Comparison of ENCODE assay signal across 17 mouse cellular contexts in genomic region chr11:36958102-36958501, GRCm38 (mm10).
"Had no signal": no experiment of that assay in that cellular context is flagged by ENCODE, and none has a peak within 500 bp of the region (broad histone marks: within the 10 kb centered on the region; RNA-seq: fewer than 3 reads in every experiment).

No protein-coding gene starts in this region.

- H3K9ac ChIP-seq: limb, embryonic 12.5 days; limb, embryonic 15.5 days; liver, embryonic 14.5 days; liver, postnatal 0 days; lung, embryonic 14.5 days; midbrain, embryonic 13.5 days had no signal

- H3K4me2 ChIP-seq: limb, embryonic 12.5 days; limb, embryonic 15.5 days; liver, embryonic 11.5 days; lung, embryonic 14.5 days; midbrain, embryonic 13.5 days had no signal

- H3K4me1 ChIP-seq: limb, embryonic 12.5 days; limb, embryonic 15.5 days; midbrain, embryonic 13.5 days had no signal

- H3K27me3 ChIP-seq: limb, embryonic 12.5 days; limb, embryonic 15.5 days; midbrain, embryonic 13.5 days had no signal

- H3K4me3 ChIP-seq: limb, embryonic 12.5 days; limb, embryonic 15.5 days; midbrain, embryonic 13.5 days; myocyte had no signal

- H3K36me3 ChIP-seq: limb, embryonic 12.5 days; limb, embryonic 15.5 days; midbrain, embryonic 13.5 days had no signal

- DNase-seq: kidney, adult 2 months; left cerebral cortex, postnatal 4 days; liver, postnatal 0 days; lung, embryonic 14.5 days; thymus, adult 18-20 months; thymus, postnatal 36 days had no signal

- H3K9me3 ChIP-seq: limb, embryonic 12.5 days; limb, embryonic 15.5 days; midbrain, embryonic 13.5 days had no signal

- ATAC-seq: inflammation-experienced regulatory T-cells, adult 6 months; intestine, embryonic 16.5 days; liver, postnatal 0 days; lung, postnatal 0 days; midbrain, embryonic 13.5 days had no signal

- H3K27ac ChIP-seq: kidney, postnatal 0 days; limb, embryonic 12.5 days; limb, embryonic 15.5 days; liver, embryonic 14.5 days; macrophage; midbrain, embryonic 13.5 days had no signal
